Mouse (Mus musculus) bone marrow, adult 2 months (tissue): ENCODE measurements around the gene Gp2. TPM values are rescaled to one million over a fixed set of nuclear protein-coding genes. Genes with fewer than 3 reads are reported as not detected.

Experiments used
- H3K27ac ChIP-seq: fragments of 200-500 bp; 2 replicates; pipeline ENCODE4 v1.5.1; 2012; ENCODE audit warnings: low read depth, mild to moderate bottlenecking, control low read depth, inconsistent platforms, low read length; ENCODE audit not compliant: control insufficient read depth, poor library complexity, insufficient read depth
- H3K4me1 ChIP-seq: fragments of 200-500 bp; 2 replicates; pipeline ENCODE4 v1.6.1; 2011; ENCODE audit warnings: low read length; ENCODE audit not compliant: control insufficient read depth, insufficient read depth
- H3K4me3 ChIP-seq: fragments of 200-500 bp; replicated peaks from 2 replicates; pipeline ENCODE3; 2011; ENCODE audit warnings: mild to moderate bottlenecking, low read depth, low read length, control low read depth; ENCODE audit not compliant: control insufficient read depth
- CTCF ChIP-seq: fragments of 200-500 bp; IDR thresholded peaks from 2 replicates; pipeline ENCODE4 v1.5.1; 2011; ENCODE audit warnings: low read length, control low read depth; ENCODE audit not compliant: control insufficient read depth, insufficient read depth
- POLR2A ChIP-seq: fragments of 200-500 bp; IDR thresholded peaks from 2 replicates; pipeline ENCODE4 v1.6.1; 2011; ENCODE audit warnings: low read depth, mild to moderate bottlenecking, control low read depth, low read length, borderline replicate concordance; ENCODE audit not compliant: control insufficient read depth
- WGBS: fragments of 180-500 bp; shearing (Covaris S2); methylation state at CpG from one replicate; pipeline ENCODE4 v1.1.7; 2018; 5-methylcytosine and 5-hydroxymethylcytosine counted together
- polyA plus RNA-seq: library from polyadenylated mRNA; stranded (reverse); fragments of >200 nt; gene quantifications from 2 replicates; pipeline ENCODE4 v1.2.4, GENCODE M21; 2011; ENCODE audit warnings: low replicate concordance; ENCODE audit not compliant: missing spikeins, insufficient read depth, insufficient read length

The Gp2 gene
- polyA plus RNA-seq = not detected in 2 replicates

DNA sequence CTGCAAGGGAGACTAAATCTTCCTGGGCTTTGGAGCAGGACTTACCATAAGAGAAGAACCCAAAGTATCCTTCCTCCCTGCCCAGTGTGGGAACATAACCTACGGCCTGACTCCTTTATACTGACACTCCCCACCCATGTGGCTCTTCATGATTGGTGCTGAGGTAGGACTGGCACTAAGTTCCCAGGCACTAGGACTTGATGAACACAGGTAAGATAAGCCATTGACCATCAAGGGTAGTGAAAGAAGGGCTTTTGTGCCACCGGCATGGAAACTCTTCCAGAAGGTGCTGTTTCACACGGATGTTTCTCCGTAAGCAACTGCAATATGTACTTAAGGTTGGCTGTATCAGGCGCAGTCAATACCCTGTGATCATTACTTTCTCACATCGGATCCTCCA, at the start of gene Gp2:
Gene Gp2 (minus strand): TSS at position 101 of the 400 bp plus-strand sequence.
- Histone ChIP-seq H3K27ac (no peak within 1 kb of the TSS), H3K4me3 (no peak within 1 kb of the TSS), H3K4me1 (no peaks in the 10 kb centered on the region)
- WGBS = 83% methylated on average over 6 of the region's 6 CpGs
- TF ChIP-seq CTCF = no peak
- no peak for TF ChIP-seq POLR2A

DNA sequence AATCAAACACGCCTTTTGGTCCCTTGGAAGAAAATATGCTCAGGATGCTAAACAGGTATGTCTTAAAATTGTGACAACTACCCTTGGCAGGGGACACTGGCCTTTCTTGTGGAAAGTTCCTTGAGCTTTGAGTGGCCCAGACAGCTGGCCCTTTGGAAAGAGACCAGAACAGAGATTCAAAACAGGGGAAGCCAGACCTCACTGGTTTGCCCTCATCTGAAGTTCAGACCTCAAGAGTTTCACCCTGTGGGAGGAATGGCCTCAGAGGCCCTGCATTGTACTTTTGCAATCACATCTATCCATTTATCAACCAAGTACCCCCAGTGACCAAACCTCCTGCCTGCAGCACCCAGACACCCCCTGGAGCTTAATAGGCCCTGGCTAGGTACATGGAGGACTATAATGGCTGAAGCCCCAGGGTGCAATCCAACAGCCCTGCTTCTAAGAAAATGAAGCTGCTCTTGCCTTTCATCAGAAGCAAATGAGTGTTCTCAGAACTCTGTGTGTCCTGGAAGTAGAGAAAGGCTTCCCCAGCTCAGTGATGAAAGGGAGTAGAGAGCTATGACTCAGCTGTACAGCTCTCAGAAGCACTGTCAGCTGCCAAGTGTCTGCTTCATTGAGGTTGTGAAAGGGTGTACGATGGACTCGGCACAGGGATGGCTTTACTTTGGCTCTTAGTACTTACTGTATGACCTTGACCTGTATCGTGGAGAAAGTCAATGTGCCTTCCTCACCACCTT, 31.1 kb upstream of the Gp2 start:
- WGBS = 80% methylated on average over 4 of the region's 4 CpGs
- no peak for TF ChIP-seq POLR2A
- no peak for TF ChIP-seq CTCF
- no peak overlapping the region for H3K27ac ChIP-seq
- H3K4me1 ChIP-seq = no peaks in the 10 kb centered on the region
- H3K4me3 ChIP-seq = no peak overlapping the region

DNA sequence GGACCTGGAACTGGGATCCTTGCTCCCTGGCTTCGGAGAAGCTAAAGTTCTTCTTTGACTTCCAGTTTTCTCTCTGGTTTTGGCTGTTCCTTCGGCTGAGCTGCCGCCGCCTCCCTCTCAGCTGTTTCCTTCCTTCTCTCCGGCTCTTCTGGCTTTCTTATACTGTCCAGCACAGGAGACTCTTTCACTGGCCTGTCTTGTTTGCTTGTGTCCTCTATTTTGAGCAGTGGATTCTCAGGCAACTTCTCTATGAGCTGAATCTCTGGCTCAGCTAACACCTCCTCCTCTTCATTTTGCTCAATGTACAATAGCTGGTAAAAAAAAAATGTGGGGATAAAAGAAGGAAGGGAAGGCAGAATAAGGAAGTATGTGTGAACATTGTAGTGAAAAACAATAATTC, 27.6 kb upstream of the Gp2 start:
- Histone ChIP-seq H3K4me1 (no peaks in the 10 kb centered on the region), H3K27ac (no peak overlapping the region), H3K4me3 (no peak overlapping the region)
- 44% methylated on average over 5 of the region's 5 CpGs for WGBS
- TF ChIP-seq CTCF = no peak

DNA sequence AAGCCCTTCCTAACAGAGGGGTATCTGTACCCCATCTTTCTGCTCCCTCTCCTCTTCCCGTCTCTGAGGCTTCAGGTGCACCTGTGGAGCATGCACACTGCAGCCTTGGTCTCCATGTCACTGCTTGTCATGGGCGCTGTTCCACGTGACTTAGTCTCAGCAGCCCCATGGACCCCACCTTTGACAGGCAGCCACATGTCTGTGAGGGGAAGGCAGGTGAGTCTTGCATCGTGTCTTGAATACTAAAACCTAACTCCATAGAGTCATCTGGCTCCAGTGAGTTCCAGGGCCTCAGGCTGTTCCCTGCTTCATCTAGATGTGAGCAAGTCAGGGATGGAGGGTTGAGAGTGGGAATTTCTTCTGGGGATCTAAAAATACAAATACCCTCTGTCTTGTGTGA, 25.1 kb upstream of the Gp2 start:
- Histone ChIP-seq H3K27ac (no peak overlapping the region), H3K4me3 (no peak overlapping the region), H3K4me1 (no peaks in the 10 kb centered on the region)
- 67% methylated on average over 4 of the region's 4 CpGs for WGBS
- TF ChIP-seq CTCF = no peak
- TF ChIP-seq POLR2A = no peak

DNA sequence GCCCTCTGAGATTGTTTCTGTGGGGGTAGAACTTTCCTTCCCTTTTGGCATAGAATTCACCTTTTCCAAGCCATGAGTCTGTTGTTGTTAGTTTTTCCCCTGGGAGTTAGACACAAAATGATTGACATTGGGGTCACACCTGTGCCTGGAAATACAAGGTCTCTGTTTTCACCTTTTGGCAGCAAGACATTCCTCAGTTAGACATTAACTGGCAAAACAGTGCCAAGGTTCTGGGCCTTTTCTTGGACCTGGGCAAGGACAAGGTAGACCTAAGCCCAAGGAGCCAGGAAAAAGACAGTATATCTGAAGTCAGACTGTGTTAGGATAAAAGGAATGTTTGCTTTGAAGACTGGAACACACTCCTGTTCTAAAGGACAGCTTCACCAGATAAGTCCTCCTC, 20.2 kb upstream of the Gp2 start, which contains the start of gene Umod:
Gene Umod (minus strand): TSS at position 27 of the 400 bp plus-strand sequence.
- H3K4me3 ChIP-seq = no peak within 1 kb of the TSS
- TF ChIP-seq POLR2A (no peak), CTCF (no peak)
- no peaks in the 10 kb centered on the region for H3K4me1 ChIP-seq
- no peak within 1 kb of the TSS for H3K27ac ChIP-seq

DNA sequence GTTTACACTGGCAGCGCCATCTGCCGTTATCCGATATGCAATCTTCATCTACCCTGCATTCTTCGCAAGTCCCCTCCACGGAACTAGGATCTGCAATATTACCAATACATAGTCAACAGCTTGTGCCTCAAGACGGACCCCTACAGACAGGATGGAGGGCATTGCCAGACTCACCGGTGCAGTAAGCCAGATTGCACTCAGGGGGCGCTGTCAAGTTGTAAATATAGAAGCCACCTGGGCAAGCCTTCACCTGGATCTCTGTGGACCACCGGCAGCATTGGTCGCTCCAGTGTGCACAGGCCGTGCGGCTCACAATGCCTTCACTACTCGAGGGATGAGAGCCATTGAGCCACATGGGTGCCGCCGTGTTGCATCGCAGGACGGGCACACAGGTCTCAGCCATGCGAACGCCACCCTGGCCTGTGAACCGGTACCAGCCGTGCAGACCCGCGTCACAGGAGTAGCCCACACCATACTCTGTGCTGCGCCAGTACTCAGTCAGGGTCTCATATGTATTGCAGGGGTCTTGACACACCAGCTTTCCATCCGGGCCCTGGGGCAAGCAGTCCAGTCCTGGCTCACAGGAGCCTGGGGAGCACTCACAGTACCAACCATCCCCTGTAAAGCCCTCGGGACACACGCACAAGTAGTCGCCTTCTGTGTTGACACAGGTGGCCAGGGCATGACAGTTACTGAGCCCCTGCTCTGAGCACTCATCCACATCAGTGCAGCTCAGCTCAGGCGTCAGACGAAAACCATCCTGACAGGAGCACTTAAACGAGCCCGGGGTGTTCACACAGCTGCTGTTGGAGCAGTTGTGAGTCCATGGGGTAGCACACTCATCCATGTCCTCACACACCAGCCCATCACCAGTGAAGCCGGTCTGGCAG, 17.7 kb upstream of the Gp2 start:
- H3K4me1 ChIP-seq = no peaks in the 10 kb centered on the region
- TF ChIP-seq POLR2A = no peak
- no peak for TF ChIP-seq CTCF
- WGBS = 76% methylated on average over 33 of the region's 33 CpGs
- no peak overlapping the region for H3K4me3 ChIP-seq
- H3K27ac ChIP-seq = peak overlapping the region; percentile 9; the same call in 1 of the 2 replicates

DNA sequence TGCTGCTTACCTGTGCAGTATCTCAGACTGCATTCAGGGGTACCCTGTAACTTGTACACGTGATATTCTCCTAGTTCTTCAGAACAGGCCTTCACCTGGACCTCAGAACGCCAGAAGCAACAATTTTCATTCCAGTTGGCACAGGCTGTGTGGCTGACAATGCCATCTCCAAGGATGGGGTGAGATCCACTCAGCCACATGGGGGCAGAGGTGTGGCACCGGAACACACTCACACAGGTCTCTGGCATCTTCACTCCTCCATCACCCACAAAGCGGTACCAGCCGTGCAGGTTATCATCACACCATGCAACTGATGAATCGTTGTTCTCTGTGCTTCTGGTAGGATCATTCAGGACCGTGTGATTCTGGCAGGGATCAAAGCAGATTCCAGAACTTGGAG, 4.9 kb downstream of the Gp2 start:
- WGBS = 83% methylated on average over 7 of the region's 7 CpGs
- Histone ChIP-seq H3K4me3 (no peak overlapping the region), H3K27ac (no peak overlapping the region), H3K4me1 (no peaks in the 10 kb centered on the region)
- TF ChIP-seq CTCF (no peak), POLR2A (no peak)

DNA sequence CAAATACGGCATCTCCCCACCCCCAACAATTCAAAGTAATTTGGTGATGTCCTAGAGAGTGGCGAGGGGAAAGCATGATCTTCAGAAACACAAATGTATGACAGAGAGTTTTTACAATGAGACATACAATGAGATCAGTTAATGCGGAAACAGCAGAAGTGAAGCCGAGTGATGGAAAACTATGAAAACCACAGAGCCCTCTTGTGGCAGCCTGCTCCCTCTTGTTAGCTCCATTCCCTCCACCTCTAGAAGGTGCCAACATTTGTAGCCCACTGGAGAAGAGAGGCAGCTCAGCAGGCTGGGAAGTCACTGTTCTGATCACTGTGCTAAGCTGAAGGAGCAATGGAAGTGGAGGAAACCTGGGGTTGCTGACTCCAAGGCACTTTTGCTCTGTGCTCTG, 15.2 kb downstream of the Gp2 start:
- TF ChIP-seq CTCF = no peak
- WGBS = 71% methylated on average over 4 of the region's 4 CpGs

DNA sequence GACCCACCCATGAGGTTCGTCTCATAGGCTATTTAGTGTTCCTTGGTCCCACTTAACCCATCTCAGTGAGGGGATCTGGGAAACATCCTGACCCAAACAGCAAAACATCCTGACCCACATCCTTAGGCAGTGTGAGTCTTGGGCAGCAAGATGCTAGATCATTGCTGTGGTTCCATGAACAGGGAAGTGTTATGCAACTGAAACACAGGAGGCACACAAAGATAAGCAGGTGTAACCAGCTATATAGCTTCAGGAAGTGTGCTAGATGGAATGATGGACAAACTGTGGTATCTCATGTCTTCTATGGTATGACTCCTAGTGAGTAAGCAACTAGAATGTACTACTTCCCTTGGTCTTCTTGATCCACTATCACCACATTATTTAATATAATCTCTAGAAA, 17.1 kb downstream of the Gp2 start:
- H3K4me1 ChIP-seq = no peaks in the 10 kb centered on the region
- H3K4me3 ChIP-seq = no peak overlapping the region
- WGBS = 24% methylated on average over 1 of the region's 1 CpGs
- TF ChIP-seq CTCF (no peak), POLR2A (no peak)
- no peak overlapping the region for H3K27ac ChIP-seq

More for the DNA sequence above, 15.2 kb downstream of the Gp2 start:
- H3K4me1 ChIP-seq = no peaks in the 10 kb centered on the region
- no peak overlapping the region for H3K4me3 ChIP-seq
- no peak overlapping the region for H3K27ac ChIP-seq
